Mouse (Mus musculus): ENCODE measurements at regions not wholly inside any gene's neighbourhood (a gene's known extent, or its start where the extent isn't known, plus 50 kb on each side); places are given as distances from the start of the nearest gene placed in this dataset.

DNA sequence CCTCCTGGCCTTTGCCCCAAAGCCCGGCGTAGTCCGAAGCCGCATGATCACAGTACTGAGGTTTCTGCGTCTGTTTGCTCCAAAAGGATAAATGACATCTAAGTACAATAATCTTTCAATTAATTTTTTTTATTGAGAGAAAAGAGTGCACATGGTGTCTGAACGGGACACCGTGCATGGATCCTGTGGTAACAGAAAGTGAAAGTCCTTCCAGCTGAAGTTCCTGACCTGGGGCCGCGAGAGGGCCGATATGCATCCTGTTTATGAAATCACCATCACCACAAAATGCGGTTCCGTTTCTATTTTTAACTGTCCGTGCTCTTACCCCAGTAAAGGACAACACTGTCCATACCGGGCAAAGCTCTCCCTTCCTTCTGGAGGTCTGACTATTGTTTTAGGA lies 302.9 kb upstream of the Nfe2l3 start:
- TF ChIP-seq EP300 (IDR thresholded peaks at IDR 0.05; ENCODE audit: low read depth): no peak
- no peak for TF ChIP-seq CTCF (IDR thresholded peaks at IDR 0.05; ENCODE audit: low read depth)

All from liver, embryonic 14.5 days (tissue).